Mouse (Mus musculus): ENCODE results near the gene Ap1s3. TPM values are rescaled to one million over a fixed set of nuclear protein-coding genes. Genes with fewer than 3 reads are reported as not detected.

Ap1s3 gene
- polyA plus RNA-seq, 1 experiment: 0.34 TPM

DNA sequence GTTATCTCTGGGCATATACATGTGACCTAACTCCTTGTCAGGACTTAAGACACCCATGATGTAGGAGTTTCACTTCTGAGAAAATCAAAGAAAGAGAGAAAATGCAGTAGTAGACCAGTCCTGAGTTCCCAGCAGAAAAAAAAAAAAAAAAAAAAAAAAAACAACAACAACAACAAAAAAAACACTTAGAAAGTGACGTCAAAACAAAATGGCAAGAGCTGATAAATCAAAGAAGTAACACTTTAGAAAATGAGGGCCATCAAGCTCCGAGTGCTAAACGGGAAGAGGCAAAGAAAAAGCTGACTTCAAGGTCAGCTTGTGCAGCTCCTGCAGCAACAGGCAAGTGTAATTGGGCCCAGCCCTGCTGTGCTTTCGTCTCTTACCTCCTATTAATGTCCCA is 3.9 kb upstream of the Ap1s3 start:
- no peak for TF ChIP-seq USF1 (IDR thresholded peaks at IDR 0.05; ENCODE audit: low read depth)
- TF ChIP-seq MYOD1 (IDR thresholded peaks at IDR 0.05; ENCODE audit: control insufficient read depth in 1 of 3, insufficient read length in 2 of 3, low read depth in 2 of 3): no peak
- TF ChIP-seq REST (IDR thresholded peaks at IDR 0.05; ENCODE audit: insufficient read depth, insufficient read length): no peak
- no peak for TF ChIP-seq POLR2A (IDR thresholded peaks at IDR 0.05; ENCODE audit: insufficient read length, low read depth)
- TF ChIP-seq POLR2AphosphoS2 (IDR thresholded peaks at IDR 0.05; ENCODE audit: insufficient read length, low read depth): no peak
- TF ChIP-seq MYOG (IDR thresholded peaks at IDR 0.05; ENCODE audit: control insufficient read depth in 1 of 3, insufficient read depth in 1 of 3, insufficient read length in 2 of 3, low read depth in 2 of 3): no peak
- TF ChIP-seq TCF3 (IDR thresholded peaks at IDR 0.05; ENCODE audit: insufficient read length, low read depth): no peak
- no peak for TF ChIP-seq CEBPB (IDR thresholded peaks at IDR 0.05; ENCODE audit: insufficient read depth, poor library complexity, severe bottlenecking)
- no peak for TF ChIP-seq SRF (IDR thresholded peaks at IDR 0.05; ENCODE audit: control insufficient read depth, insufficient read length, low read depth)
- TF ChIP-seq TCF12 (IDR thresholded peaks at IDR 0.05; ENCODE audit: insufficient read depth, poor library complexity, severe bottlenecking): no peak
- H3ac ChIP-seq (ENCODE audit: control insufficient read depth, insufficient read length): no peak overlapping the region
- H3K27me3 ChIP-seq (ENCODE audit: control insufficient read depth, insufficient read depth, insufficient read length): no peaks in the 10 kb centered on the region
- H3K36me3 ChIP-seq (ENCODE audit: control insufficient read depth, insufficient read depth): no peaks in the 10 kb centered on the region
- no peak overlapping the region for H3K4me3 ChIP-seq
- no peaks in the 10 kb centered on the region for H3K79me2 ChIP-seq (ENCODE audit: control insufficient read depth, insufficient read depth)
- no peak overlapping the region for H3K4me2 ChIP-seq (ENCODE audit: low read depth)

GRCm38 (mm10) chr1:79671196-79671542 is 603 bp downstream of the Ap1s3 start:
- Histone ChIP-seq H3K4me2 (ENCODE audit: low read depth) (peak overlapping the region; percentile 75), H3ac (ENCODE audit: control insufficient read depth, insufficient read length) (no peak overlapping the region), H3K4me3 (peak overlapping the region; percentile 28), H3K79me2 (ENCODE audit: control insufficient read depth, insufficient read depth) (no peaks in the 10 kb centered on the region), H3K27me3 (ENCODE audit: control insufficient read depth, insufficient read depth, insufficient read length) (no peaks in the 10 kb centered on the region), H3K36me3 (ENCODE audit: control insufficient read depth, insufficient read depth) (no peaks in the 10 kb centered on the region)
- TF ChIP-seq TCF3 (IDR thresholded peaks at IDR 0.05; ENCODE audit: insufficient read length, low read depth): no peak
- no peak for TF ChIP-seq MYOD1 (IDR thresholded peaks at IDR 0.05; ENCODE audit: control insufficient read depth in 1 of 3, insufficient read length in 2 of 3, low read depth in 2 of 3)
- no peak for TF ChIP-seq SRF (IDR thresholded peaks at IDR 0.05; ENCODE audit: control insufficient read depth, insufficient read length, low read depth)
- TF ChIP-seq MAX (IDR thresholded peaks at IDR 0.05; ENCODE audit: low read depth): no peak
- no peak for TF ChIP-seq USF1 (IDR thresholded peaks at IDR 0.05; ENCODE audit: low read depth)
- no peak for TF ChIP-seq TCF12 (IDR thresholded peaks at IDR 0.05; ENCODE audit: insufficient read depth, poor library complexity, severe bottlenecking)

DNA sequence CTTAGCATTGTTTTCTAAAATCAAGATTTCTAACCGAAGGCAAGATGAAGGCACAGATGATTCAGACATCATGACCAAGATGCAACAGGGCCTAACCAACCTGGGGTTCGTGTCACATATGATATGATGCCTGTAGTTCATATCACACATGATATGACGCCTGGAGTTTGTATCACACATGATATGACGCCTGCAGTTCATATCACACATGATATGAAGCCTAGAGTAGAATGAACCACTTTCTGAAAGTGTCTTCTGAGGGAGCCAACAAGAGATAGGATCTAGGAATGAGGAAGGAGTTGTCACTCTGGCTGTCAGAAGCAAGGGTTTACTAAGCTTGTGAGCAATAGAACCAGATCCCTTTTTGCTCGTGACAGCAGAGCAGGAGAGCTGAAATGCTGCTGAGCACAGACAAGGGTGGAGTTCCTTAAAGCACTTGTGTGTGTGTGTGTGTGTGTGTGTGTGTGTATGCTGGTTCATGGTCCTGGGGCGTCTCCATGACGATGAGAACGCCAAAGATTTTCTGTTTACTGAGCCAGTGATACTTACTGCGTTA is 2.3 kb downstream of the Ap1s3 start:
- no peak for TF ChIP-seq TCF3 (IDR thresholded peaks at IDR 0.05; ENCODE audit: insufficient read length, low read depth)
- Histone ChIP-seq H3ac (ENCODE audit: control insufficient read depth, insufficient read length) (no peak overlapping the region), H3K79me2 (ENCODE audit: control insufficient read depth, insufficient read depth) (no peaks in the 10 kb centered on the region), H3K4me3 (no peak overlapping the region), H3K36me3 (ENCODE audit: control insufficient read depth, insufficient read depth) (no peaks in the 10 kb centered on the region), H3K27me3 (ENCODE audit: control insufficient read depth, insufficient read depth, insufficient read length) (no peaks in the 10 kb centered on the region), H3K4me2 (ENCODE audit: low read depth) (no peak overlapping the region)

GRCm38 (mm10) chr1:79664911-79665310 is 6.9 kb downstream of the Ap1s3 start:
- Histone ChIP-seq H3K36me3 (ENCODE audit: control insufficient read depth, insufficient read depth) (no peaks in the 10 kb centered on the region), H3K4me2 (ENCODE audit: low read depth) (no peak overlapping the region), H3K79me2 (ENCODE audit: control insufficient read depth, insufficient read depth) (no peaks in the 10 kb centered on the region), H3ac (ENCODE audit: control insufficient read depth, insufficient read length) (no peak overlapping the region), H3K4me3 (no peak overlapping the region), H3K27me3 (ENCODE audit: control insufficient read depth, insufficient read depth, insufficient read length) (no peaks in the 10 kb centered on the region)
- no peak for TF ChIP-seq MYOD1 (IDR thresholded peaks at IDR 0.05; ENCODE audit: control insufficient read depth in 1 of 3, insufficient read length in 2 of 3, low read depth in 2 of 3)
- no peak for TF ChIP-seq REST (IDR thresholded peaks at IDR 0.05; ENCODE audit: insufficient read depth, insufficient read length)
- no peak for TF ChIP-seq MYOG (IDR thresholded peaks at IDR 0.05; ENCODE audit: control insufficient read depth in 1 of 3, insufficient read depth in 1 of 3, insufficient read length in 2 of 3, low read depth in 2 of 3)
- no peak for TF ChIP-seq CEBPB (IDR thresholded peaks at IDR 0.05; ENCODE audit: insufficient read depth, poor library complexity, severe bottlenecking)
- TF ChIP-seq POLR2A (IDR thresholded peaks at IDR 0.05; ENCODE audit: insufficient read length, low read depth): no peak
- TF ChIP-seq E2F4 (IDR thresholded peaks at IDR 0.05; ENCODE audit: insufficient read depth): no peak
- TF ChIP-seq POLR2AphosphoS2 (IDR thresholded peaks at IDR 0.05; ENCODE audit: insufficient read length, low read depth): no peak
- TF ChIP-seq USF1 (IDR thresholded peaks at IDR 0.05; ENCODE audit: low read depth): no peak
- no peak for TF ChIP-seq TCF3 (IDR thresholded peaks at IDR 0.05; ENCODE audit: insufficient read length, low read depth)
- no peak for TF ChIP-seq SRF (IDR thresholded peaks at IDR 0.05; ENCODE audit: control insufficient read depth, insufficient read length, low read depth)
- no peak for TF ChIP-seq TCF12 (IDR thresholded peaks at IDR 0.05; ENCODE audit: insufficient read depth, poor library complexity, severe bottlenecking)
- TF ChIP-seq MAX (IDR thresholded peaks at IDR 0.05; ENCODE audit: low read depth): no peak

DNA sequence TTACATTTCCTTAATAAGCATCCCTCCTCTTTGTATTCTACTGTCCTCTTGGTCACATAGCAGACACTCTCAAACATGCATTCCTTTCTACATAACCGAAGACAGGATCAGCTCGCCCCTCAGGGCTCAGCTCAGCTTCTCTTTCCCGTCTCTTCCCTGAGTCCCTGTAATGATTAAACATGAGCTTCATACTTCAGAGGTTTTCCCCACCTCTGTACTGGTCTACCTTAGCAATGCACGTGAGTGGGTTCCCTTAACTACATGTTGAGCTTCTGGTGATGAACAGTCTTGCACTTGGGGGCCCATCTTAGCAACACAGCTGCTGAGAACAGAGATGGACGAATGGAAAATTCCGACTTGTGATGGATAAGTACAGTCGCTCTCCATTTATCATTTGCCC is 12.2 kb downstream of the Ap1s3 start:
- TF ChIP-seq POLR2AphosphoS2 (IDR thresholded peaks at IDR 0.05; ENCODE audit: insufficient read length, low read depth) (no peak), MYOG (IDR thresholded peaks at IDR 0.05; ENCODE audit: control insufficient read depth in 1 of 3, insufficient read depth in 1 of 3, insufficient read length in 2 of 3, low read depth in 2 of 3) (no peak), CEBPB (IDR thresholded peaks at IDR 0.05; ENCODE audit: insufficient read depth, poor library complexity, severe bottlenecking) (no peak), SRF (IDR thresholded peaks at IDR 0.05; ENCODE audit: control insufficient read depth, insufficient read length, low read depth) (no peak), POLR2A (IDR thresholded peaks at IDR 0.05; ENCODE audit: insufficient read length, low read depth) (no peak), TCF3 (IDR thresholded peaks at IDR 0.05; ENCODE audit: insufficient read length, low read depth) (no peak), E2F4 (IDR thresholded peaks at IDR 0.05; ENCODE audit: insufficient read depth) (no peak), MYOD1 (IDR thresholded peaks at IDR 0.05; ENCODE audit: control insufficient read depth in 1 of 3, insufficient read length in 2 of 3, low read depth in 2 of 3) (no peak), TCF12 (IDR thresholded peaks at IDR 0.05; ENCODE audit: insufficient read depth, poor library complexity, severe bottlenecking) (no peak), REST (IDR thresholded peaks at IDR 0.05; ENCODE audit: insufficient read depth, insufficient read length) (no peak), MAX (IDR thresholded peaks at IDR 0.05; ENCODE audit: low read depth) (no peak), USF1 (IDR thresholded peaks at IDR 0.05; ENCODE audit: low read depth) (no peak)
- Histone ChIP-seq H3ac (ENCODE audit: control insufficient read depth, insufficient read length) (no peak overlapping the region), H3K4me2 (ENCODE audit: low read depth) (no peak overlapping the region), H3K27me3 (ENCODE audit: control insufficient read depth, insufficient read depth, insufficient read length) (no peaks in the 10 kb centered on the region), H3K4me3 (no peak overlapping the region), H3K79me2 (ENCODE audit: control insufficient read depth, insufficient read depth) (no peaks in the 10 kb centered on the region), H3K36me3 (ENCODE audit: control insufficient read depth, insufficient read depth) (no peaks in the 10 kb centered on the region)
